ENCODE assay signal across 8 mouse cellular contexts in genomic region chr1:64690213-64691013, GRCm38 (mm10). TPM values are rescaled to one million over a fixed set of nuclear protein-coding genes. Genes with fewer than 3 reads are reported as not detected.
DNase-seq lines count a peak whose midpoint lies in the region; ATAC-seq and TF ChIP-seq lines count a peak whose summit lies in the region.

Gene Ccnyl1, plus strand, starts transcription at chr1:64690455.

- DNase-seq in 3T3-L1 (ENCODE audit: low read depth, low spot score): peak; percentile 98
- peak; percentile 96 to 98 for DNase-seq in adrenal gland, postnatal 4 days (ENCODE audit: low spot score in 2 of 2)
- peak; percentile 99 for DNase-seq in embryonic facial prominence, embryonic 14.5 days (ENCODE audit: low spot score)
- DNase-seq in heart, adult 2 months: peak; percentile 98 to 99
- peak; percentile 99 for DNase-seq in kidney, adult 8-10 months
- DNase-seq in spleen, postnatal 10 days (ENCODE audit: low spot score in 2 of 2): peak; percentile 99

- 1% methylated on average over 40 of the region's 71 CpGs for WGBS in embryonic facial prominence, embryonic 14.5 days
- 3% methylated on average over 70 of the region's 71 CpGs for WGBS in heart, adult 2 months
- 0% methylated on average over 70 of the region's 71 CpGs for WGBS in limb, embryonic 13.5 days
- WGBS in midbrain, embryonic 16.5 days: under 1% methylated on average over 63 of the region's 71 CpGs

- no peaks in the 10 kb centered on the region for H3K36me3 ChIP-seq in embryonic facial prominence, embryonic 14.5 days (ENCODE audit: control insufficient read depth, insufficient read depth, low read length)
- H3K36me3 ChIP-seq in heart, adult 2 months (ENCODE audit: control insufficient read depth, insufficient read depth, low read length): peaks cover 11% of the 10 kb centered on the region
- H3K36me3 ChIP-seq in limb, embryonic 13.5 days: no peaks in the 10 kb centered on the region
- no peaks in the 10 kb centered on the region for H3K36me3 ChIP-seq in midbrain, embryonic 16.5 days (ENCODE audit: control insufficient read depth, insufficient read depth, low read length)

- intact Hi-C loops in heart, adult 2 months (cut with DNase I): loop anchor here (1.0 to 5.0 kb wide), 5 partner anchors 14 to 158 kb away; partner anchors contain the start of genes Creb1, Fzd5 and Mettl21a

- peak within 1 kb of the TSS; percentile 85 for H3K4me3 ChIP-seq in embryonic facial prominence, embryonic 14.5 days (ENCODE audit: low read depth, low read length)
- peak within 1 kb of the TSS; percentile 83 for H3K4me3 ChIP-seq in heart, adult 2 months
- H3K4me3 ChIP-seq in limb, embryonic 13.5 days: peak within 1 kb of the TSS; percentile 76
- H3K4me3 ChIP-seq in midbrain, embryonic 16.5 days (ENCODE audit: low read depth, low read length): peak within 1 kb of the TSS; percentile 91

- peak within 1 kb of the TSS; percentile 87 for H3K4me2 ChIP-seq in embryonic facial prominence, embryonic 14.5 days (ENCODE audit: low read depth, low read length)
- peak within 1 kb of the TSS; percentile 88 for H3K4me2 ChIP-seq in limb, embryonic 13.5 days (replicated peaks)
- H3K4me2 ChIP-seq in midbrain, embryonic 16.5 days (ENCODE audit: low read length): peak within 1 kb of the TSS; percentile 93

- H3K4me1 ChIP-seq in embryonic facial prominence, embryonic 14.5 days (ENCODE audit: control insufficient read depth, insufficient read depth, low read length): peaks cover 15% of the 10 kb centered on the region
- H3K4me1 ChIP-seq in heart, adult 2 months (ENCODE audit: control insufficient read depth, insufficient read depth, low read length): peaks cover 6% of the 10 kb centered on the region
- H3K4me1 ChIP-seq in limb, embryonic 13.5 days: peaks cover 27% of the 10 kb centered on the region
- peaks cover 21% of the 10 kb centered on the region for H3K4me1 ChIP-seq in midbrain, embryonic 16.5 days (ENCODE audit: control insufficient read depth, insufficient read depth, low read length)

- TF ChIP-seq EP300 in heart, adult 2 months (IDR thresholded peaks at IDR 0.05; ENCODE audit: insufficient read depth, low read depth, low read length): 0 out of 2 replicates have a peak, but pooled peaks have one; percentile 6

- H3K9me3 ChIP-seq in embryonic facial prominence, embryonic 14.5 days (ENCODE audit: control insufficient read depth, low read length): no peaks in the 10 kb centered on the region
- H3K9me3 ChIP-seq in limb, embryonic 13.5 days: no peaks in the 10 kb centered on the region
- no peaks in the 10 kb centered on the region for H3K9me3 ChIP-seq in midbrain, embryonic 16.5 days (replicated peaks; ENCODE audit: control insufficient read depth, low read length, poor library complexity, severe bottlenecking)

- peak within 1 kb of the TSS; percentile 68 for H3K27ac ChIP-seq in embryonic facial prominence, embryonic 14.5 days (replicated peaks; ENCODE audit: low read depth, low read length)
- H3K27ac ChIP-seq in heart, adult 2 months: peak within 1 kb of the TSS; percentile 90
- H3K27ac ChIP-seq in limb, embryonic 13.5 days: peak within 1 kb of the TSS; percentile 58; the same call in 1 of the 2 replicates
- H3K27ac ChIP-seq in midbrain, embryonic 16.5 days (ENCODE audit: low read length): peak within 1 kb of the TSS; percentile 81

- peak; percentile 61 for TF ChIP-seq POLR2A in heart, adult 2 months (IDR thresholded peaks at IDR 0.05; ENCODE audit: insufficient read depth, low read depth, low read length)

- peaks cover 2% of the 10 kb centered on the region; the same call in 1 of the 2 replicates for H3K79me2 ChIP-seq in heart, adult 2 months (replicated peaks; ENCODE audit: control insufficient read depth, insufficient read depth, low read length)

- H3K9ac ChIP-seq in embryonic facial prominence, embryonic 14.5 days (ENCODE audit: low read depth, low read length): peak within 1 kb of the TSS; percentile 83
- H3K9ac ChIP-seq in heart, adult 2 months (ENCODE audit: low read depth, low read length): peak within 1 kb of the TSS; percentile 97
- H3K9ac ChIP-seq in limb, embryonic 13.5 days: peak within 1 kb of the TSS; percentile 93
- H3K9ac ChIP-seq in midbrain, embryonic 16.5 days (ENCODE audit: low read depth, low read length): peak within 1 kb of the TSS; percentile 88

- TF ChIP-seq CTCF in heart, adult 2 months (IDR thresholded peaks at IDR 0.05): peak; percentile 38

- ATAC-seq in embryonic facial prominence, embryonic 14.5 days (ENCODE audit: low read depth): peak; percentile 100
- peak; percentile 99 for ATAC-seq in limb, embryonic 13.5 days (ENCODE audit: low FRiP score, low read depth)
- ATAC-seq in midbrain, embryonic 16.5 days: peak; percentile 100

- H3K27me3 ChIP-seq in embryonic facial prominence, embryonic 14.5 days (replicated peaks; ENCODE audit: control insufficient read depth, insufficient read depth, low read length): no peaks in the 10 kb centered on the region
- H3K27me3 ChIP-seq in heart, adult 2 months (ENCODE audit: control insufficient read depth, insufficient read depth, low read length): no peaks in the 10 kb centered on the region
- no peaks in the 10 kb centered on the region for H3K27me3 ChIP-seq in limb, embryonic 13.5 days
- no peaks in the 10 kb centered on the region for H3K27me3 ChIP-seq in midbrain, embryonic 16.5 days (ENCODE audit: control insufficient read depth, insufficient read depth, low read depth, low read length)

RNA-seq across cellular contexts. Expression of gene Ccnyl1, which starts in this region (rescaled TPM):
- total RNA-seq in adrenal gland, postnatal 4 days (2021): 10 to 100 TPM; 24.2 to 26.5 TPM
- polyA plus RNA-seq in embryonic facial prominence, embryonic 14.5 days (2014; fragmentation: Nextera tagmentation; extraction: Ambion mirVana): 8.3 and 8.4 TPM in 2 replicates
- total RNA-seq in heart, adult 2 months (2021): 10 to 100 TPM; 12.5 to 18.6 TPM
- 16.0 and 20.6 TPM in 2 replicates for polyA plus RNA-seq in heart, adult 2 months (2012; rRNA removed)
- polyA plus RNA-seq in limb, embryonic 13.5 days (2015; fragmentation: Nextera tagmentation; extraction: Ambion mirVana): 5.0 and 5.8 TPM in 2 replicates
- 3.6 and 4.9 TPM in 2 replicates for polyA plus RNA-seq in midbrain, embryonic 16.5 days (2015; fragmentation: Nextera tagmentation; extraction: Ambion mirVana)

Comparison
In these comparisons a context has a peak if more than half of its experiments do, and no peak if none do; other contexts are left out.
1. Peak in every context shown above with its lines: DNase-seq, ATAC-seq, H3K4me3 ChIP-seq and H3K27ac ChIP-seq.